Mouse (Mus musculus) E14TG2a.4 (cell line): ENCODE results near the gene Actr8.

Experiments
- CTCF ChIP-seq: conservative IDR thresholded peaks from 2 replicates; pipeline ENCODE4 v1.5.1; 2014; ENCODE audit warnings: low read length
- POU5F1 ChIP-seq: IDR thresholded peaks from 2 replicates; pipeline ENCODE4 v1.6.1; 2014; ENCODE audit warnings: low read length, borderline replicate concordance

DNA sequence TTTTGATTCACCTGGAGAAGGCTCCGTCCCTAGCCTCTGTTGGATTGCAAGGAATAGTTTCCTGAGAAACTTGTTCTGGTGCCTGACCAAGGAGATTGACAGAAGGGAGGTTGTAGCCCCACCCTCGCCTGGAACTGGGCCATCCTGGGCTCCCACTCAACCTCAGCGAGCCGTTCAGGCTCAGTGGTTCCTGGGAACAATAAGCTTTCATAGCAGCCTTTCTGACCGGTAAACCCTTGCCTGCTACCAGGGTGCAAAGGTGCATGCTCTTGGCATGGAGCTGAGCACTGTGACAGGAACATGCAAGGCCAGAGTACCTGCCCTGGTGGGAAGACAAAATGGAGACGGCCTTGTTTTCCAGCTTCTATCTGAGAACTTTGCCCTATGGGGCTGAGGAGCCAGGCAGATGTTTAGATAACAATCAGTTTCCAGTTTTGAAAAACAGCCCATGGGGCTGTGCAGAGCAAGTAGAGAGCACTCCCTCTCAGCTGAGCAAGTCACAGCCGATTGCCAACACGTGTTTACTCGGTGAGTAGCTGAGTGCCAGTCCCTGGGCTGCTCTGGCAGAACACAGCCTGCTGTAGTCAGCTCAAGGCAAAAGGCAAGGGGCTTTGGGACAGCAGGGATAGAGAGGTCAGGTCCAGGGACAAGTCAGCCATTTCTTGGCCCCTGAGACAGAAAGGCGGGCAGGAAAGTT is 31.9 kb downstream of the Actr8 start:
- no peak for TF ChIP-seq CTCF
- TF ChIP-seq POU5F1: no peak
